Mouse (Mus musculus) liver, embryonic 13.5 days (tissue): ENCODE measurements around the gene Bik. TPM values are rescaled to one million over a fixed set of nuclear protein-coding genes. Genes with fewer than 3 reads are reported as not detected.
A peak's percentile ranks its signal among the peaks of the same experiment; 100 is the strongest.

Source experiments
- ATAC-seq: fragments of 200-750 bp; cut with Nextera tagmentation; 2 replicates; pipeline ENCODE4 v1.8.0; 2017; ENCODE audit warnings: low read depth, mild to moderate bottlenecking, moderate number of reproducible peaks, moderate library complexity
- DNase-seq: peaks from one replicate; pipeline ENCODE4 v3.0.0; 2022
- H3K27ac ChIP-seq: fragments of 300-500 bp; sonication (generic); 2 replicates; pipeline ENCODE4 v1.5.1; 2015; ENCODE audit warnings: moderate library complexity, mild to moderate bottlenecking, inconsistent platforms
- H3K27me3 ChIP-seq: fragments of 300-500 bp; sonication (generic); 2 replicates; pipeline ENCODE4 v1.6.1; 2015; ENCODE audit warnings: mild to moderate bottlenecking, inconsistent platforms
- H3K36me3 ChIP-seq: fragments of 300-500 bp; sonication (generic); 2 replicates; pipeline ENCODE4 v1.6.1; 2015; ENCODE audit warnings: mild to moderate bottlenecking, inconsistent platforms
- H3K4me1 ChIP-seq: fragments of 300-500 bp; sonication (generic); replicated peaks from 2 replicates; pipeline ENCODE4 v1.6.1; 2015; ENCODE audit warnings: inconsistent platforms
- H3K4me2 ChIP-seq: fragments of 300-500 bp; sonication (generic); 2 replicates; pipeline ENCODE4 v1.6.1; 2015; ENCODE audit warnings: inconsistent platforms, mild to moderate bottlenecking, moderate library complexity
- H3K4me3 ChIP-seq: fragments of 300-500 bp; sonication (generic); replicated peaks from 2 replicates; pipeline ENCODE4 v1.5.1; 2015; ENCODE audit warnings: mild to moderate bottlenecking, inconsistent platforms
- H3K9ac ChIP-seq: fragments of 300-500 bp; sonication (generic); 2 replicates; pipeline ENCODE4 v1.6.1; 2015; ENCODE audit warnings: mild to moderate bottlenecking, inconsistent platforms
- H3K9me3 ChIP-seq: fragments of 300-500 bp; sonication (generic); replicated peaks from 2 replicates; pipeline ENCODE4 v1.6.1; 2016; ENCODE audit warnings: inconsistent platforms
- WGBS: fragments of 180-500 bp; shearing (Covaris S2); methylation state at CpG from one replicate; pipeline ENCODE4 v1.1.7; 2015; ENCODE audit not compliant: insufficient replicate concordance; 5-methylcytosine and 5-hydroxymethylcytosine counted together
- polyA plus RNA-seq: library from polyadenylated mRNA; unstranded; fragments of >200 nt; fragmentation: Nextera tagmentation; extraction: Ambion mirVana; gene quantifications from 2 replicates; pipeline ENCODE4 v1.2.1, GENCODE M21; 2015

Gene Bik
- polyA plus RNA-seq, 1 experiment from 2014 or later = 1.5 TPM

GRCm38 (mm10) chr15:83512489-83513281 lies 14.0 kb upstream of the Bik start:
- Histone ChIP-seq H3K9me3 (no peaks in the 10 kb centered on the region), H3K4me3 (no peak overlapping the region), H3K4me2 (no peak overlapping the region), H3K9ac (no peak overlapping the region), H3K4me1 (peaks cover 16% of the 10 kb centered on the region), H3K27ac (no peak overlapping the region), H3K36me3 (no peaks in the 10 kb centered on the region), H3K27me3 (peaks cover 17% of the 10 kb centered on the region)
- ATAC-seq = no peak
- no peak for DNase-seq
- WGBS = 47% methylated on average over 13 of the region's 13 CpGs

GRCm38 (mm10) chr15:83515018-83515417 lies 11.6 kb upstream of the Bik start:
- H3K4me3 ChIP-seq = no peak overlapping the region
- peaks cover 24% of the 10 kb centered on the region for H3K27me3 ChIP-seq
- 53% methylated on average over 5 of the region's 5 CpGs for WGBS
- DNase-seq (no peak), ATAC-seq (no peak)
- H3K4me2 ChIP-seq = no peak overlapping the region
- H3K36me3 ChIP-seq = no peaks in the 10 kb centered on the region
- H3K9me3 ChIP-seq = no peaks in the 10 kb centered on the region
- no peak overlapping the region for H3K27ac ChIP-seq
- H3K9ac ChIP-seq = no peak overlapping the region
- peaks cover 13% of the 10 kb centered on the region for H3K4me1 ChIP-seq

- Histone ChIP-seq H3K4me3 (no peak overlapping the region), H3K36me3 (no peaks in the 10 kb centered on the region), H3K4me1 (peaks cover 4% of the 10 kb centered on the region), H3K9me3 (no peaks in the 10 kb centered on the region), H3K27ac (no peak overlapping the region), H3K9ac (no peak overlapping the region), H3K27me3 (peaks cover 28% of the 10 kb centered on the region), H3K4me2 (no peak overlapping the region)
- DNase-seq = peak; percentile 40
- 36% methylated on average over 20 of the region's 20 CpGs for WGBS
- peak; percentile 50; the same call in 1 of the 2 replicates for ATAC-seq
Measured at GRCm38 (mm10) chr15:83518215-83519048, 8.2 kb upstream of the Bik start.

GRCm38 (mm10) chr15:83520861-83521382 lies 5.7 kb upstream of the Bik start:
- H3K36me3 ChIP-seq = no peaks in the 10 kb centered on the region
- WGBS = 69% methylated on average over 6 of the region's 6 CpGs

GRCm38 (mm10) chr15:83523196-83523595 lies 3.5 kb upstream of the Bik start:
- ATAC-seq (no peak), DNase-seq (no peak)
- H3K9me3 ChIP-seq = no peaks in the 10 kb centered on the region
- H3K4me1 ChIP-seq = peaks cover 34% of the 10 kb centered on the region
- H3K27ac ChIP-seq = no peak overlapping the region
- H3K36me3 ChIP-seq = no peaks in the 10 kb centered on the region
- H3K27me3 ChIP-seq = peaks cover 69% of the 10 kb centered on the region
- no peak overlapping the region for H3K4me2 ChIP-seq
- no peak overlapping the region for H3K9ac ChIP-seq
- 27% methylated on average over 7 of the region's 7 CpGs for WGBS
- no peak overlapping the region for H3K4me3 ChIP-seq

More at GRCm38 (mm10) chr15:83520861-83521382, 5.7 kb upstream of the Bik start:
- H3K4me1 ChIP-seq = peaks cover 18% of the 10 kb centered on the region
- DNase-seq = no peak
- H3K9me3 ChIP-seq = no peaks in the 10 kb centered on the region
- H3K27me3 ChIP-seq = peaks cover 46% of the 10 kb centered on the region
- no peak overlapping the region for H3K4me3 ChIP-seq
- H3K27ac ChIP-seq = no peak overlapping the region
- no peak overlapping the region for H3K4me2 ChIP-seq
- ATAC-seq = no peak
- no peak overlapping the region for H3K9ac ChIP-seq

- peaks cover 69% of the 10 kb centered on the region for H3K27me3 ChIP-seq
- no peak overlapping the region for H3K27ac ChIP-seq
- ATAC-seq = no peak
- H3K4me2 ChIP-seq = no peak overlapping the region
- 40% methylated on average over 14 of the region's 14 CpGs for WGBS
- no peak for DNase-seq
- no peak overlapping the region for H3K9ac ChIP-seq
- H3K9me3 ChIP-seq = no peaks in the 10 kb centered on the region
- H3K4me3 ChIP-seq = no peak overlapping the region
- peaks cover 34% of the 10 kb centered on the region for H3K4me1 ChIP-seq
- H3K36me3 ChIP-seq = no peaks in the 10 kb centered on the region
Measured at GRCm38 (mm10) chr15:83523638-83524332, 2.9 kb upstream of the Bik start.

- H3K36me3 ChIP-seq = no peaks in the 10 kb centered on the region
- WGBS = 73% methylated on average over 3 of the region's 3 CpGs
- H3K27ac ChIP-seq = no peak overlapping the region
- DNase-seq (no peak), ATAC-seq (no peak)
- peaks cover 73% of the 10 kb centered on the region for H3K27me3 ChIP-seq
- no peaks in the 10 kb centered on the region for H3K9me3 ChIP-seq
- H3K4me3 ChIP-seq = no peak overlapping the region
- H3K4me2 ChIP-seq = no peak overlapping the region
- peaks cover 34% of the 10 kb centered on the region for H3K4me1 ChIP-seq
- no peak overlapping the region for H3K9ac ChIP-seq
Measured at GRCm38 (mm10) chr15:83524333-83524729, 2.3 kb upstream of the Bik start.

GRCm38 (mm10) chr15:83527092-83527437 lies 403 bp downstream of the Bik start:
- Histone ChIP-seq H3K4me3 (peak overlapping the region; percentile 60), H3K27me3 (peaks cover 90% of the 10 kb centered on the region), H3K36me3 (no peaks in the 10 kb centered on the region), H3K4me1 (peaks cover 42% of the 10 kb centered on the region), H3K4me2 (peak overlapping the region; percentile 85), H3K9me3 (no peaks in the 10 kb centered on the region), H3K9ac (peak overlapping the region; percentile 61), H3K27ac (no peak overlapping the region)
- WGBS = 2% methylated on average over 26 of the region's 26 CpGs
- ATAC-seq (0 out of 2 replicates have a peak, but pooled peaks have one; percentile 22), DNase-seq (no peak)

- DNase-seq (no peak), ATAC-seq (no peak)
- Histone ChIP-seq H3K9ac (no peak overlapping the region), H3K36me3 (no peaks in the 10 kb centered on the region), H3K4me1 (peaks cover 42% of the 10 kb centered on the region), H3K9me3 (no peaks in the 10 kb centered on the region), H3K27me3 (peaks cover 87% of the 10 kb centered on the region), H3K4me2 (peak overlapping the region; percentile 85), H3K27ac (no peak overlapping the region), H3K4me3 (0 out of 2 replicates have a peak overlapping the region, but pooled peaks have one; percentile 60)
- 69% methylated on average over 2 of the region's 2 CpGs for WGBS
Measured at GRCm38 (mm10) chr15:83527747-83528146, 1.1 kb downstream of the Bik start.

- H3K27me3 ChIP-seq = peaks cover 79% of the 10 kb centered on the region
- H3K9me3 ChIP-seq = no peaks in the 10 kb centered on the region
- peaks cover 33% of the 10 kb centered on the region for H3K4me1 ChIP-seq
- no peak overlapping the region for H3K4me2 ChIP-seq
- ATAC-seq = no peak
- no peak overlapping the region for H3K27ac ChIP-seq
- H3K4me3 ChIP-seq = no peak overlapping the region
- 51% methylated on average over 4 of the region's 4 CpGs for WGBS
- H3K9ac ChIP-seq = no peak overlapping the region
- H3K36me3 ChIP-seq = no peaks in the 10 kb centered on the region
- DNase-seq = no peak
Measured at GRCm38 (mm10) chr15:83528892-83529291, 2.2 kb downstream of the Bik start.

- DNase-seq (no peak), ATAC-seq (no peak)
- Histone ChIP-seq H3K36me3 (no peaks in the 10 kb centered on the region), H3K9ac (no peak overlapping the region), H3K4me1 (peaks cover 29% of the 10 kb centered on the region), H3K4me2 (no peak overlapping the region), H3K9me3 (no peaks in the 10 kb centered on the region), H3K27ac (no peak overlapping the region), H3K4me3 (no peak overlapping the region), H3K27me3 (peaks cover 70% of the 10 kb centered on the region)
- 57% methylated on average over 5 of the region's 5 CpGs for WGBS
Measured at GRCm38 (mm10) chr15:83529765-83530164, 3.1 kb downstream of the Bik start.
